Mouse (Mus musculus) MEL (cell line): ENCODE measurements at regions not wholly inside any gene's neighbourhood (a gene's known extent, or its start where the extent isn't known, plus 50 kb on each side); places are given as distances from the start of the nearest gene placed in this dataset.

Experiments used
- DNase-seq: peaks from one replicate; pipeline ENCODE4 v3.0.0; 2011; ENCODE audit warnings: low read depth, low spot score
- H3K27ac ChIP-seq: 2 replicates; pipeline ENCODE4 v1.5.1; 2012; ENCODE audit warnings: low read depth, mild to moderate bottlenecking, control low read depth, low read length, moderate library complexity; ENCODE audit not compliant: control insufficient read depth
- H3K27me3 ChIP-seq, 2 experiments: fragments of 150-350 bp in 1 of 2; sonication (generic) in 1 of 2; 2 replicates each; pipeline ENCODE4 v1.6.1; 2012; ENCODE audit warnings: low read length in 2 of 2, mild to moderate bottlenecking in 2 of 2, improper control_type of control experiment in 1 of 2, moderate library complexity in 1 of 2; ENCODE audit not compliant: insufficient read depth in 2 of 2, control insufficient read depth in 1 of 2
- H3K36me3 ChIP-seq, 2 experiments: 2 replicates each; pipeline ENCODE4 v1.6.1; 2012 to 2014; ENCODE audit warnings: low read length in 2 of 2, improper control_type of control experiment in 1 of 2, inconsistent platforms in 1 of 2, mild to moderate bottlenecking in 1 of 2; ENCODE audit not compliant: insufficient read depth in 2 of 2, control insufficient read depth in 1 of 2
- H3K4me1 ChIP-seq, 2 experiments: fragments of 150-350 bp in 1 of 2; sonication (generic) in 1 of 2; 2 replicates each; pipeline ENCODE4 v1.6.1; 2012; ENCODE audit warnings: low read length in 2 of 2, improper control_type of control experiment in 1 of 2, mild to moderate bottlenecking in 1 of 2; ENCODE audit not compliant: insufficient read depth in 2 of 2, control insufficient read depth in 1 of 2
- H3K4me3 ChIP-seq, 2 experiments: fragments of 150-350 bp in 1 of 2; sonication (generic) in 1 of 2; 2 replicates each; pipeline ENCODE4 v1.5.1; 2012; ENCODE audit warnings: low read depth in 2 of 2, low read length in 2 of 2, mild to moderate bottlenecking in 2 of 2, moderate library complexity in 2 of 2, control low read depth in 1 of 2, improper control_type of control experiment in 1 of 2; ENCODE audit not compliant: control insufficient read depth in 1 of 2, insufficient read depth in 1 of 2
- H3K79me2 ChIP-seq: 2 replicates; pipeline ENCODE4 v1.6.1; 2012; ENCODE audit warnings: mild to moderate bottlenecking, low read length, moderate library complexity; ENCODE audit not compliant: control insufficient read depth, poor library complexity, insufficient read depth
- H3K9ac ChIP-seq: 2 replicates; pipeline ENCODE4 v1.6.1; 2012; ENCODE audit warnings: low read depth, mild to moderate bottlenecking, control low read depth, low read length, moderate library complexity; ENCODE audit not compliant: control insufficient read depth, poor library complexity, severe bottlenecking
- H3K9me3 ChIP-seq: fragments of 150-350 bp; sonication (generic); replicated peaks from 2 replicates; pipeline ENCODE4 v1.6.1; 2012; ENCODE audit warnings: mild to moderate bottlenecking, low read length, improper control_type of control experiment, moderate library complexity; ENCODE audit not compliant: insufficient read depth
- ELF1 ChIP-seq: IDR thresholded peaks from 2 replicates; pipeline ENCODE4 v1.6.1; 2014; ENCODE audit warnings: low read depth, mild to moderate bottlenecking, inconsistent platforms, low read length, improper control_type of control experiment, moderate library complexity
- EP300 ChIP-seq, 2 experiments: IDR thresholded peaks; 2 replicates each; pipeline ENCODE4 v1.6.1; 2011; ENCODE audit warnings: improper control_type of control experiment in 2 of 2, low read length in 2 of 2, low read depth in 1 of 2, mild to moderate bottlenecking in 1 of 2
- GATA1 ChIP-seq: IDR thresholded peaks from 2 replicates; pipeline ENCODE4 v1.6.1; 2011; ENCODE audit warnings: low read depth, low read length, improper control_type of control experiment
- JUND ChIP-seq: IDR thresholded peaks from 2 replicates; pipeline ENCODE4 v1.6.1; 2011; ENCODE audit warnings: low read depth, mild to moderate bottlenecking, improper control_type of control experiment, low read length
- KAT2A ChIP-seq: conservative IDR thresholded peaks from 2 replicates; pipeline ENCODE4 v1.6.1; 2012; ENCODE audit warnings: low read depth, low read length, improper control_type of control experiment, inconsistent platforms
- MAZ ChIP-seq: IDR thresholded peaks from 2 replicates; pipeline ENCODE4 v1.6.1; 2012; ENCODE audit warnings: low read depth, mild to moderate bottlenecking, inconsistent platforms, low read length, improper control_type of control experiment
- MEF2A ChIP-seq: IDR thresholded peaks from 2 replicates; pipeline ENCODE4 v1.6.1; 2014; ENCODE audit warnings: low read depth, mild to moderate bottlenecking, inconsistent platforms, low read length, improper control_type of control experiment; ENCODE audit not compliant: poor library complexity, insufficient replicate concordance, severe bottlenecking; ENCODE audit errors: extremely low read depth
- MXI1 ChIP-seq: IDR thresholded peaks from 2 replicates; pipeline ENCODE4 v1.6.1; 2011; ENCODE audit warnings: mild to moderate bottlenecking, low read depth, low read length, improper control_type of control experiment
- MYB ChIP-seq: IDR thresholded peaks from 2 replicates; pipeline ENCODE4 v1.6.1; 2011; ENCODE audit warnings: mild to moderate bottlenecking, low read depth, low read length, improper control_type of control experiment
- NELFE ChIP-seq: IDR thresholded peaks from 2 replicates; pipeline ENCODE4 v1.6.1; 2011; ENCODE audit warnings: low read depth, low read length, improper control_type of control experiment
- NRF1 ChIP-seq: IDR thresholded peaks from 2 replicates; pipeline ENCODE4 v1.6.1; 2014; ENCODE audit warnings: low read depth, mild to moderate bottlenecking, inconsistent platforms, low read length, improper control_type of control experiment, moderate library complexity; ENCODE audit not compliant: poor library complexity, insufficient read depth, severe bottlenecking
- POLR2A ChIP-seq, 2 experiments: IDR thresholded peaks; 2 replicates each; pipeline ENCODE4 v1.6.1; 2011 to 2012; ENCODE audit warnings: low read length in 2 of 2, mild to moderate bottlenecking in 2 of 2, control low read depth in 1 of 2, improper control_type of control experiment in 1 of 2, low read depth in 1 of 2, moderate library complexity in 1 of 2; ENCODE audit not compliant: control insufficient read depth in 1 of 2, insufficient read depth in 1 of 2, poor library complexity in 1 of 2
- POLR2AphosphoS5 ChIP-seq: IDR thresholded peaks from 2 replicates; pipeline ENCODE4 v1.6.1; 2012; ENCODE audit warnings: low read depth, borderline replicate concordance, mild to moderate bottlenecking, inconsistent platforms, low read length, moderate library complexity, mixed read lengths
- RCOR1 ChIP-seq: IDR thresholded peaks from 2 replicates; pipeline ENCODE4 v1.6.1; 2012; ENCODE audit warnings: low read depth, mild to moderate bottlenecking, inconsistent platforms, low read length, improper control_type of control experiment
- SMC3 ChIP-seq: IDR thresholded peaks from 2 replicates; pipeline ENCODE4 v1.6.1; 2011; ENCODE audit warnings: low read depth, low read length, improper control_type of control experiment
- ZC3H11A ChIP-seq: IDR thresholded peaks from 2 replicates; pipeline ENCODE4 v1.6.1; 2012; ENCODE audit warnings: low read depth, mild to moderate bottlenecking, inconsistent platforms, low read length, improper control_type of control experiment

DNA sequence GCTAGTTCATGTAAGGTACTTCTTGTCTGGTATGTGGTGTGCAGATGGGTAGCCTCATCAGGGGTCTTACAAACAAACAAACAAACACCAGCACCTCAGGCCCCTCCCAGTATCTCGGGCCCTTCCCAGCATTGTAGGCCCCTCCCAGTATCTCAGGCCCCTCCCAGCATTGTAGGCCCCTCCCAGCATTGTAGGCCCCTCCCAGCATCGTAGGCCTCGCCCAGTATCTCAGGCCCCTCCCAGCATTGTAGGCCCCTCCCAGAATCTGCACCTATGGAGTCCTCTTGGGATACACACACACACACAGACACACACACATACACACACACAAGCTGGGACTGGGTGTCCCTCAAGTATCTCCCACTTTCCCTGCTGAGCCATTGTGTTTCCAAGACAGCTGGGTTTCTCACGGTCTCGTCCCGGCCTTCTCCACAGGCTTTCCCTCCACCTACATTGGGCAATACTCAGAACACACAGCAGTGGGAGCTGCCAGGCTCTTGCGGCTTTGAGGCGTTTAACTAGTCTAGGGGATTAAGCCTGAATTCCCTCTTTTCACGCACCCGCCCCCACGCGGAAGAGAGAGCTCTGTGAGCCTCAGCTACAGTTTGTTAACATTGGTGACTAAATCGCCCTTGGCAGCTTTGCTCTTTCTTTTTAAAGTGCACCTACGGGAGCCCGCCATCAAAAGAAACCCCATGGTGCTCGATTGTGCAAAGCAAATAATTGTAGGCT is 121.4 kb upstream of the Kcng1 start:
- Histone ChIP-seq H3K79me2 (no peaks in the 10 kb centered on the region), H3K4me3 (no peak overlapping the region), H3K9me3 (no peaks in the 10 kb centered on the region), H3K27me3 (no peaks in the 10 kb centered on the region), H3K9ac (no peak overlapping the region), H3K27ac (no peak overlapping the region), H3K4me1 (no peaks in the 10 kb centered on the region), H3K36me3 (no peaks in the 10 kb centered on the region)
- DNase-seq = no peak
- no peak for TF ChIP-seq MEF2A
- TF ChIP-seq ELF1 = no peak
- TF ChIP-seq MXI1 = no peak
- no peak for TF ChIP-seq MYB
- no peak for TF ChIP-seq EP300 (IDR thresholded peaks at IDR 0.05; ENCODE audit: low read depth in 1 of 2, low read length in 2 of 2)
- TF ChIP-seq JUND = no peak
- no peak for TF ChIP-seq GATA1
- TF ChIP-seq MAZ = no peak
- no peak for TF ChIP-seq SMC3
- no peak for TF ChIP-seq RCOR1
- TF ChIP-seq POLR2A (IDR thresholded peaks at IDR 0.05; ENCODE audit: control insufficient read depth in 1 of 2, insufficient read depth in 1 of 2, low read depth in 1 of 2, low read length in 2 of 2, poor library complexity in 1 of 2) = no peak
- TF ChIP-seq NELFE = no peak
- TF ChIP-seq KAT2A = no peak

DNA sequence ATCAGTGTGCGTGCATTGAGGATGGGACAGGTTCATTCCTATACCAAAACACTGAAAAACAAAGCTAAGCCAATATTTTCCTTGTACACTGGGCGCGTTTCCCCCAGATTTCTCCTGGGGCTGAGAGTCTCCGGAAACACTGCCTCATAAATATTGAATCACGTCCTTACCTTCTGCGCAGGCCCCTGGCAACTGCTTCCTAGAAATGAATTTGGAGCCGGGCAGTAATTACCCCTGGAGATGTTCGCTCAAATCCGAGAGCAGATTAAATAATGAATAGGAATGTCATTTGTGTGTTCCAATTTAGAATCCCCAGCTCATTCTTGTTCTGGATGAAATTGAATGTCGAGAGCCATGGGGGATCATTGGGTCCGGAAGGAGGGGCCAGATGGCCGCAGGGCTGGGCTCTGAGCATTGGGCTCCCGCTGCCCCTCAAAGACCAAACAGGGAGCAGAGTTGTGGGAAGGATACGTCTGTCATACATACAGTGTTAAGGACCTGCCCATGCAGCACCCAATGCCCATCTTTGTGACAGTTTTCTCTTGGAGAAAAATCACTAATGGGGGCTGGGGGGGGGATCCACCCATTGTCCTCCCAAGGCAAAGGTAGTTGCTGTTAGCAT is 117.7 kb upstream of the Kcng1 start:
- no peak for DNase-seq
- Histone ChIP-seq H3K36me3 (no peaks in the 10 kb centered on the region), H3K4me3 (no peak overlapping the region), H3K4me1 (no peaks in the 10 kb centered on the region), H3K27me3 (no peaks in the 10 kb centered on the region), H3K9me3 (no peaks in the 10 kb centered on the region), H3K79me2 (no peaks in the 10 kb centered on the region), H3K9ac (no peak overlapping the region), H3K27ac (no peak overlapping the region)
- TF ChIP-seq NRF1 = no peak
- no peak for TF ChIP-seq MYB
- TF ChIP-seq ZC3H11A = no peak
- TF ChIP-seq POLR2AphosphoS5 = no peak
- no peak for TF ChIP-seq EP300 (IDR thresholded peaks at IDR 0.05; ENCODE audit: low read depth in 1 of 2, low read length in 2 of 2)
- no peak for TF ChIP-seq MEF2A
